Mouse (Mus musculus): ENCODE measurements at regions not wholly inside any gene's neighbourhood (a gene's known extent, or its start where the extent isn't known, plus 50 kb on each side); places are given as distances from the start of the nearest gene placed in this dataset.
"Not testable (repeated sequence)": the region's sequence is repeated elsewhere in the genome, so short reads cannot be mapped to it uniquely, and the experiment has no call there.

DNA sequence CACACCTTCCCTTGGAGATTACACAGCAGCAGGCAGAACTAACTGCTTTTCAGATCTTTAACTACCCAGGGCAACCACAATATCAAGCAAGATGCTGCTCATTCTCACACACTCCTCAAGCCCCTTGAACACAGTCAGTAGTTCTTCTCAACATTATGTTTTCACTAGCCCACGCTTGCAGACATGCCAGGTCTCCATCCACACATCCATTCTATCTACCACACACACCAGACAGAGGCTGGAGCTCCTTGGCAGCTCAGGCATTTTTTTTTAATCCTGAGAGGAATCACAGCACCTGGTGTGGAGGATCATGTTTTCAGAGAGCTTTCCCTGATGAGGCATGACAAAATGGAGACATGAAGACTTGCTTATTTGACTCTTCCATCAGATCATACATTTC lies 124.9 kb downstream of the Fasl start:
- no peaks in the 10 kb centered on the region for H3K4me1 ChIP-seq (ENCODE audit: control insufficient read depth, insufficient read depth, low read length)
- WGBS, result 78% methylated on average over 1 of the region's 1 CpGs
- no peak overlapping the region for H3K4me3 ChIP-seq (ENCODE audit: low read depth, low read length)
- H3K36me3 ChIP-seq (ENCODE audit: control insufficient read depth, insufficient read depth, low read length), result no peaks in the 10 kb centered on the region
- no peak overlapping the region for H3K9ac ChIP-seq (replicated peaks; ENCODE audit: low read depth, low read length)
- H3K27ac ChIP-seq (ENCODE audit: low read depth, low read length), result no peak overlapping the region
- H3K4me2 ChIP-seq (ENCODE audit: low read depth, low read length), result no peak overlapping the region
- ATAC-seq (ENCODE audit: low read depth), result no peak
- no peaks in the 10 kb centered on the region for H3K9me3 ChIP-seq (ENCODE audit: control insufficient read depth, low read length)
- H3K27me3 ChIP-seq (ENCODE audit: control insufficient read depth, insufficient read depth, low read length), result no peaks in the 10 kb centered on the region

GRCm38 (mm10) chr1:161662241-161662640 lies 126.1 kb downstream of the Fasl start:
- no peak overlapping the region for H3K4me3 ChIP-seq (ENCODE audit: low read depth, low read length)
- WGBS, result 96% methylated on average over 2 of the region's 2 CpGs
- H3K27me3 ChIP-seq (ENCODE audit: control insufficient read depth, insufficient read depth, low read length), result no peaks in the 10 kb centered on the region
- no peaks in the 10 kb centered on the region for H3K4me1 ChIP-seq (ENCODE audit: control insufficient read depth, insufficient read depth, low read length)
- no peak overlapping the region for H3K4me2 ChIP-seq (ENCODE audit: low read depth, low read length)
- H3K9me3 ChIP-seq (ENCODE audit: control insufficient read depth, low read length), result no peaks in the 10 kb centered on the region
- H3K9ac ChIP-seq (replicated peaks; ENCODE audit: low read depth, low read length), result no peak overlapping the region
- H3K36me3 ChIP-seq (ENCODE audit: control insufficient read depth, insufficient read depth, low read length), result no peaks in the 10 kb centered on the region
- H3K27ac ChIP-seq (ENCODE audit: low read depth, low read length), result no peak overlapping the region
- ATAC-seq (ENCODE audit: low read depth), result no peak

DNA sequence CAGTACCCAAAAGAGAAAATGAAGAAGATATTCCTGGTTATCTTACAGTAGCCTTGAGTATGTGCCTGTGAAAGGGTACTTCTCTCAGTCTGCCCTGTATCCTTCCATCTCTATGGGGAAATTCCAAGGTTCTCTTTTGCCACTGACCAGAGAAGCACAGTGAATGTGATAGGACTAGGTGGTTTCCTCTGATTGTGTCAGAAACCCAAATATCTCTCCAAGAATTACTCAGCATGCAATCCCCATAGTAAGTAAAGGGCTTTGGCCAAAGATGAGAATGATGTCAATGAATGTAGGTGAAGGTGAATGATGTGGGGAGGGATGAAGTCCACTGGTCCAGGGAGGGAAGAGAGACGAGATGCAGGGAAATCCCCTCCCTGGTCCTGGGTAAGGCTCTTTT lies 130.8 kb downstream of the Fasl start:
- Histone ChIP-seq H3K9ac (replicated peaks; ENCODE audit: low read depth, low read length) (no peak overlapping the region), H3K36me3 (ENCODE audit: control insufficient read depth, insufficient read depth, low read length) (no peaks in the 10 kb centered on the region), H3K4me2 (ENCODE audit: low read depth, low read length) (no peak overlapping the region), H3K9me3 (ENCODE audit: control insufficient read depth, low read length) (no peaks in the 10 kb centered on the region), H3K27ac (ENCODE audit: low read depth, low read length) (no peak overlapping the region), H3K27me3 (ENCODE audit: control insufficient read depth, insufficient read depth, low read length) (no peaks in the 10 kb centered on the region), H3K4me3 (ENCODE audit: low read depth, low read length) (no peak overlapping the region), H3K4me1 (ENCODE audit: control insufficient read depth, insufficient read depth, low read length) (no peaks in the 10 kb centered on the region)
- ATAC-seq (ENCODE audit: low read depth), result no peak
- 85% methylated on average over 1 of the region's 1 CpGs for WGBS

- Histone ChIP-seq H3K27ac (ENCODE audit: low read depth, low read length) (no peak overlapping the region), H3K4me3 (ENCODE audit: low read depth, low read length) (no peak overlapping the region), H3K9ac (replicated peaks; ENCODE audit: low read depth, low read length) (no peak overlapping the region), H3K36me3 (ENCODE audit: control insufficient read depth, insufficient read depth, low read length) (no peaks in the 10 kb centered on the region), H3K4me1 (ENCODE audit: control insufficient read depth, insufficient read depth, low read length) (no peaks in the 10 kb centered on the region), H3K27me3 (ENCODE audit: control insufficient read depth, insufficient read depth, low read length) (no peaks in the 10 kb centered on the region), H3K4me2 (ENCODE audit: low read depth, low read length) (no peak overlapping the region), H3K9me3 (ENCODE audit: control insufficient read depth, low read length) (no peaks in the 10 kb centered on the region)
- WGBS, result 62% methylated on average over 2 of the region's 2 CpGs
- no peak for ATAC-seq (ENCODE audit: low read depth)
Measured at GRCm38 (mm10) chr1:161649387-161649786, 138.9 kb downstream of the Fasl start.

GRCm38 (mm10) chr1:161632098-161632497 lies 137.6 kb downstream of the Tnfsf18 start:
- Histone ChIP-seq H3K27ac (ENCODE audit: low read depth, low read length) (no peak overlapping the region), H3K27me3 (ENCODE audit: control insufficient read depth, insufficient read depth, low read length) (no peaks in the 10 kb centered on the region), H3K9me3 (ENCODE audit: control insufficient read depth, low read length) (no peaks in the 10 kb centered on the region), H3K36me3 (ENCODE audit: control insufficient read depth, insufficient read depth, low read length) (no peaks in the 10 kb centered on the region), H3K4me3 (ENCODE audit: low read depth, low read length) (no peak overlapping the region), H3K9ac (replicated peaks; ENCODE audit: low read depth, low read length) (no peak overlapping the region), H3K4me1 (ENCODE audit: control insufficient read depth, insufficient read depth, low read length) (no peaks in the 10 kb centered on the region), H3K4me2 (ENCODE audit: low read depth, low read length) (no peak overlapping the region)
- no peak for ATAC-seq (ENCODE audit: low read depth)
- 89% methylated on average over 5 of the region's 5 CpGs for WGBS

DNA sequence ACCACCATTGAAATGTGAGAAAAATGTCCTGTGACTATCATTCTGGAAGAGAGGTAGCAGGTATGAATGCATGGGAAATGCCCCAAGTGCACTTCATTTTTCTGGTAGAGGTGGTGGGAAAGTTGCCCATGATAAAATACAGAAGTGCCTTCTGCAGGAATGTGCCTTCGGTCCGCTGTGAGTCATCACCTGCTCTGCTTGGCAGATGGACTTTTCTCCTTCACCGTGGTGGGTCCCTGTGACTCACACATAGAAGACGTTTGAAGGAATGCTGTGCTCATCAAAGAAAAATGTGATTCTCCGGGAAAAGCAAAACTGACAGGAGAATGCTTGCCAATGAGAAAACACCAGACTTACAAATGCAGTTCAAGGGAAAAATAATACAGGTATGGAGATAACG lies 126.8 kb downstream of the Tnfsf18 start:
- Histone ChIP-seq H3K9ac (replicated peaks; ENCODE audit: low read depth, low read length) (no peak overlapping the region), H3K4me1 (ENCODE audit: control insufficient read depth, insufficient read depth, low read length) (no peaks in the 10 kb centered on the region), H3K27me3 (ENCODE audit: control insufficient read depth, insufficient read depth, low read length) (no peaks in the 10 kb centered on the region), H3K9me3 (ENCODE audit: control insufficient read depth, low read length) (no peaks in the 10 kb centered on the region), H3K4me3 (ENCODE audit: low read depth, low read length) (no peak overlapping the region), H3K36me3 (ENCODE audit: control insufficient read depth, insufficient read depth, low read length) (no peaks in the 10 kb centered on the region), H3K27ac (ENCODE audit: low read depth, low read length) (no peak overlapping the region), H3K4me2 (ENCODE audit: low read depth, low read length) (no peak overlapping the region)
- WGBS, result 92% methylated on average over 6 of the region's 6 CpGs
- no peak for ATAC-seq (ENCODE audit: low read depth)

DNA sequence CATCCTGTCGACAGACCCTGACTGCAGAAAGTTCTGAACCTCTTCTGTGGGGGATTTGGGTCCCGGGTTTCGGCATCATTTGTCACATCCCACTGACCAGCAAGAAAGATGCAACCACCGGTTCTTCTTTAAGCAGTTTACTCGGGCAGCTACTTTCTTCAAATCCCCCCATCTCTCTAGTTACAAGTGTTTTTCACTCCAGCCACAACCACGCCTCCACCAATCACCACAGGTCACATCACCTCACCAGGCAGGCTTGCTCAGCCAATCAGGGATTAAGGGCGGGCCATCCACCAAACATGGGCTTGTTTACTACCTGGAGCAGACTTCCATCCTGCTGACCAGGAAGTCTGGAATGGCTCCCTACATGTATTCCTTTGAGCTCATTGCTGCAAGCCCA lies 119.6 kb downstream of the Tnfsf18 start:
- not testable (repeated sequence) for H3K9me3 ChIP-seq (ENCODE audit: control insufficient read depth, low read length); H3K27me3 ChIP-seq (ENCODE audit: control insufficient read depth, insufficient read depth, low read length); H3K4me1 ChIP-seq (ENCODE audit: control insufficient read depth, insufficient read depth, low read length); H3K36me3 ChIP-seq (ENCODE audit: control insufficient read depth, insufficient read depth, low read length); H3K27ac ChIP-seq (ENCODE audit: low read depth, low read length); ATAC-seq (ENCODE audit: low read depth); H3K4me2 ChIP-seq (ENCODE audit: low read depth, low read length); H3K4me3 ChIP-seq (ENCODE audit: low read depth, low read length); H3K9ac ChIP-seq (replicated peaks; ENCODE audit: low read depth, low read length)
- WGBS, result 92% methylated on average over 6 of the region's 7 CpGs

GRCm38 (mm10) chr1:161613658-161614057 lies 119.2 kb downstream of the Tnfsf18 start:
- H3K4me2 ChIP-seq (ENCODE audit: low read depth, low read length); ATAC-seq (ENCODE audit: low read depth); H3K9me3 ChIP-seq (ENCODE audit: control insufficient read depth, low read length); H3K27me3 ChIP-seq (ENCODE audit: control insufficient read depth, insufficient read depth, low read length); H3K4me3 ChIP-seq (ENCODE audit: low read depth, low read length); H3K4me1 ChIP-seq (ENCODE audit: control insufficient read depth, insufficient read depth, low read length); H3K36me3 ChIP-seq (ENCODE audit: control insufficient read depth, insufficient read depth, low read length); H3K27ac ChIP-seq (ENCODE audit: low read depth, low read length); H3K9ac ChIP-seq (replicated peaks; ENCODE audit: low read depth, low read length): not testable (repeated sequence)
- 93% methylated on average over 10 of the region's 10 CpGs for WGBS

GRCm38 (mm10) chr1:161607446-161607845 lies 113.0 kb downstream of the Tnfsf18 start:
- no peaks in the 10 kb centered on the region for H3K4me1 ChIP-seq (ENCODE audit: control insufficient read depth, insufficient read depth, low read length)
- 84% methylated on average over 4 of the region's 4 CpGs for WGBS
- ATAC-seq (ENCODE audit: low read depth), result no peak

GRCm38 (mm10) chr1:161602150-161602549 lies 107.7 kb downstream of the Tnfsf18 start:
- Histone ChIP-seq H3K4me3 (ENCODE audit: low read depth, low read length) (no peak overlapping the region), H3K27ac (ENCODE audit: low read depth, low read length) (no peak overlapping the region), H3K9ac (replicated peaks; ENCODE audit: low read depth, low read length) (no peak overlapping the region), H3K9me3 (ENCODE audit: control insufficient read depth, low read length) (no peaks in the 10 kb centered on the region), H3K4me1 (ENCODE audit: control insufficient read depth, insufficient read depth, low read length) (no peaks in the 10 kb centered on the region), H3K27me3 (ENCODE audit: control insufficient read depth, insufficient read depth, low read length) (no peaks in the 10 kb centered on the region), H3K36me3 (ENCODE audit: control insufficient read depth, insufficient read depth, low read length) (no peaks in the 10 kb centered on the region), H3K4me2 (ENCODE audit: low read depth, low read length) (no peak overlapping the region)
- WGBS, result 83% methylated on average over 3 of the region's 3 CpGs
- ATAC-seq (ENCODE audit: low read depth), result no peak

More at GRCm38 (mm10) chr1:161607446-161607845, 113.0 kb downstream of the Tnfsf18 start:
- H3K4me2 ChIP-seq (ENCODE audit: low read depth, low read length), result no peak overlapping the region
- no peak overlapping the region for H3K27ac ChIP-seq (ENCODE audit: low read depth, low read length)
- no peaks in the 10 kb centered on the region for H3K36me3 ChIP-seq (ENCODE audit: control insufficient read depth, insufficient read depth, low read length)
- no peak overlapping the region for H3K4me3 ChIP-seq (ENCODE audit: low read depth, low read length)
- no peak overlapping the region for H3K9ac ChIP-seq (replicated peaks; ENCODE audit: low read depth, low read length)
- H3K27me3 ChIP-seq (ENCODE audit: control insufficient read depth, insufficient read depth, low read length), result no peaks in the 10 kb centered on the region
- no peaks in the 10 kb centered on the region for H3K9me3 ChIP-seq (ENCODE audit: control insufficient read depth, low read length)

All from neural tube, embryonic 14.5 days (tissue).